Mouse (Mus musculus) activated CD4-positive, CD25-positive, alpha-beta regulatory T cell, adult 4 months (primary cell): Measurements from ENCODE around the gene Tiam1. TPM values are rescaled to one million over a fixed set of nuclear protein-coding genes. Genes with fewer than 3 reads are reported as not detected.

Source experiments
- ATAC-seq: one replicate; pipeline ENCODE4 v1.8.0; 2017
- polyA plus RNA-seq, 2 experiments: library from polyadenylated mRNA; unstranded; fragments of 100-300 nt; shearing (Covaris generic); gene quantifications; one replicate each; pipeline ENCODE4 v1.2.1; 2017

The Tiam1 gene
- polyA plus RNA-seq, 2 experiments from 2014 or later = 49.7 to 53.9 TPM

DNA sequence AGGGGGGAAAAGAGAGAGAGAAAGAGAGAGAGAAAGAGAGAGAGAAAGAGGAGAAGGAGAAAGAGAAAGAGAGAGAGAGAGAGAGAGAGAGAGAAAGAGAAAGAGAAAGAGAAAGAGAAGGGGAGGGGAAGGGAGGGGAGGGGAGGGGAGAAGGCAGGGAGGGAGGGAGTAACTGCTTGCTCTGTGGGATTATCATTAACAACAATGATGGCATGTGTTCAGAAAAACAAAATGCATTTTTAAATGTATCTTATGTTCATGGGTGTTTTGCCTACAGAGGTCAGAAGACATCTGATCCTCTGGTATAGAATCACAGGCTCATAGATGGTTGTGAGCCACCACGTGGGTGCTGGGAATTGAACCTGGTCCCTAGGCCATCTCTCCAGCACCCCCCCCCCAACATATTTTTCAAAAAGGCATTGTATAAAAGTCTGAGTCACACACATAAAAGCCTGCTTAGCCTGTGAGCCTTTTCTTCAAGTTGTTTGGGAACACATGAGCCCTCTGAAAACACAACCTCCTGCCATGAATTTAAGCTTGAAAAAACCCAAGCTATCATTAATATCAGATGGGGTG, 237.8 kb downstream of the Tiam1 start:
- peak; percentile 70 for ATAC-seq

DNA sequence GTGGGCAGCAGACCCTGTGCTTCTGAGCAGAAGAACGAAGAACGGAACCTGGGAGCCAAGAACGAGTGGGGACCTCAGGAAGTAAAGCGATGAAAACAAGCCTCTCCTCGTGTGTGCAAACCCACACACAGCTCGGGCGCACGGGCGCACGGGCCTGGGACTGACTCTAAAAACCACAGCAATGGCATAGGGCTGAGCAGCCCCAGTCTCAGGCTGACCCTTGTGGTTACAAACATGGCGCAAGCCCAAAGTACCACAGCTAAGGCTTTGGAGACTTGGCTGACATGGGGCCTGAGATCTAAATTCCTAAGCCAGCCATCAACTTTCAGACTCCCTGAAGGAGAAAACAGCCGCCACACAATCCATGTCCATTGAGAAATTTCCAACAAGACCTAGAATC, 239.4 kb downstream of the Tiam1 start:
- ATAC-seq = peak; percentile 34

DNA sequence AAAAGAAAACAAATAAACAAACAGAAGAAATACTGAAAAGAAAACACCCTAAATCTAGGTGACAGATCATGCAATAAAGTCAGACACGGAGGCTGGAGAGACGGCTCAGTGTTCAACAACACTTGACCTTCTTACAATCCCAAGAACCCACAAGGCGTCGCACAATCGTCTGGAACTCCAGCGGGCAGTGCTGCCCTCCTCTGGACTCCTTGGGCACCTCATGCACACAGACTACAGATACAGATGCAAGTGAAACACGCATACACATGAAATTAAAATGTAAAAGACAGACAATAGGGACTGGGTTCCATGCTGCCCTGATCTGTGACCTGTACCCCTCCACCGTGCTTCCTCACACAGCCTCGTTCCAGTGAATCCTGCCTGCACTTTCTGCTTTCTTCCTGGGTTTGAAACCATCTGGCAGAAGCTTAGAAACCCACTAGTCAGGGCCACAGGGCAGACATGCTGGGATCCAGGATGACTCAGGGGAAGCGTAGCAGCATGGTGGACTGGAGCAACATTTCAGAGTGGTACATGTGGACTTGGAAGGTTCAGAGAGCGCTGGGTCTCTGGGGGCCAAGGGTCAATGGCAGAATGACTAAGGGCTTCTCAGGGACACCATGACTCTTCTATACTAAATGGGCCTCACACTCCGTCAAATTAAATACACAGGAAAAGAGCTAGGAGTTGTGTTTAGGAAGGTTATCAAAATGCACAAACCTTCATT, 240.8 kb downstream of the Tiam1 start:
- ATAC-seq = no peak

DNA sequence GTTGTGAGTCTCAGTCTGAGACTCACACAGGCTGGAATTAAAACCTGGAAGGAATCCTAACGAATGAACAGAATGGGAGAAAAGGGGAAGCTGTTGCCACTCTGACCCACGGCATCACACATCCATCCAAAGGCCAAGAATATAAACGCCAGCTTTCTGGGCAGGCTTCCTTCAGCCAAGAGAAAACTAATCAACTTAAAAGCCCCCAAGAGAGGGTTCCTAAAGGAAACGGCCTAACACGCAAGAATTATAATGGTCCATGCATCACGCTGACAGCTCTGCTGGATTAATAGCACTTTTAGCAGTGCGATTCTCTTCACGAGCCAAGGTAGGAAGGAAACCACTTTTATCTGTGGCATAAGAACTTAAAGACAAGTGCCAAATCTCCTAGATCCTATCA, 242.9 kb downstream of the Tiam1 start:
- ATAC-seq = no peak

DNA sequence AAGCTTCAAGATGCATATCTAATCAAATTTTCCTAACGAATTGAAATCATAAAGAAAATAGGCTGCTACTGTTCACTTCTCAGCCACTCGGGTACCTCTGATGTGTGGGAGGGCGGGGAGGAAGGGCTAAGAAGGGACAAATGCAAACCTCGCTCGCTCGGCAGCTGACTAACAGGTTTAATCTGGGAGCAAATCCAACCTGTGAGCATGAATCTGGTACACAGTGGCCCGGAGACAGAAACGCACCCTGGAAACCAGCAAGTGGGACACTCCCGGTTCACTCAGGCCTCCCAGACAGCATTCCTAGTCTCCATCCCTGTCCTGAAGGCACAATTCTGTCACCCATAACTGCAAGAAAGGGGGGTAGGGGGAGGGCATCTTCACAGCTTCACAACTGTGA, 244.4 kb downstream of the Tiam1 start:
- no peak for ATAC-seq

DNA sequence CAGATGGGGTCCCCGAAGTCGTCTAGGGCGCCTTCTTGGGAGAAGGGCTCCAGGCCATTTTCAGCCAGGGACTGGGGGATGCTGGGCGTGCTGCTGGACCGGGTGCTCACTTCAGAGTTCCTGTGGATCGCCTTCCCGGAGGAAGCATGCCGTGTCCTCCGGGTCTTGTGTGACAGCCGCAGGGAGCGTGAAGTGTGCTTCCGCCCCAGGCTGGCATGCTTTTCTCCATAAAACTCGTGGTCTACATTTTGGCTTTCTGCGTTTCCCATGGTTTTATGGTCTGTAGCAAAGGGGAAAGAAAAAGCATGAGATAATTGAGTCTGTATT, 245.3 kb downstream of the Tiam1 start:
- no peak for ATAC-seq

DNA sequence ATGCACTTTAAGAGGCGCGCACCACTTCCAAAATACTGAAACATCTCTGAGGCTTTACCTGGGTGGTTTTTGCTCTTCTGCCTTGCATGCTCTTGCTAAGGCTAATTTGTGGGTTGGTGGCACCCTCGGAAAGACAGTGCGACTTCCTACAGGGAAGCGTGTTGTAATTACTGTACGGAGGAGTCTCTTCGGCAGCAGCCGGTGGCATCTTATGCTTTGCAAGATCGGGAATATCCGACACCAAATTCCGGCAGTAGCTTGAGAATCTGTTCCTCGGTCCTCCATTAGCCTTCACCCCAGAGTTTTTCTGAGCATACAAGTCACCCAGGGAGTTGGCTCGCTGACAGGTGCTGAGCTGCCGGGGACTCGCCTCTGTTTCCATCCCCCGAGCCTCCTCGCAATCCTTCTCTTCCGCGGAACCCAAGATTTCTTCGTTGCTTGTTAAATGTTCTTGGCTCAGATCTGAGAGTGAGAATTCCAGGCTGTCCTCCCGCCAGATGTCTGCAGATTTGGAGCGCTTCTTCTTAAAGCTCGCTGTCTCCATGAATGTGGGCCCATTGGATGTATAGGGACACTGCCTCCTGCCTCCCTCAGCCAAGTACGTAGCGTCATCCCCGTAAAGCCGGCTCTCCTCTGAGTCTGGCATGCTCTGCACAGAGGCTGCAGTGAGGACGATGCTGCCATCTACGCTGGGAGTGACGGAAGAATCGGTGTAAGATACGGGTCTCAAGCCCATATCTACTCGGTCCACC, 245.8 kb downstream of the Tiam1 start:
- no peak for ATAC-seq

DNA sequence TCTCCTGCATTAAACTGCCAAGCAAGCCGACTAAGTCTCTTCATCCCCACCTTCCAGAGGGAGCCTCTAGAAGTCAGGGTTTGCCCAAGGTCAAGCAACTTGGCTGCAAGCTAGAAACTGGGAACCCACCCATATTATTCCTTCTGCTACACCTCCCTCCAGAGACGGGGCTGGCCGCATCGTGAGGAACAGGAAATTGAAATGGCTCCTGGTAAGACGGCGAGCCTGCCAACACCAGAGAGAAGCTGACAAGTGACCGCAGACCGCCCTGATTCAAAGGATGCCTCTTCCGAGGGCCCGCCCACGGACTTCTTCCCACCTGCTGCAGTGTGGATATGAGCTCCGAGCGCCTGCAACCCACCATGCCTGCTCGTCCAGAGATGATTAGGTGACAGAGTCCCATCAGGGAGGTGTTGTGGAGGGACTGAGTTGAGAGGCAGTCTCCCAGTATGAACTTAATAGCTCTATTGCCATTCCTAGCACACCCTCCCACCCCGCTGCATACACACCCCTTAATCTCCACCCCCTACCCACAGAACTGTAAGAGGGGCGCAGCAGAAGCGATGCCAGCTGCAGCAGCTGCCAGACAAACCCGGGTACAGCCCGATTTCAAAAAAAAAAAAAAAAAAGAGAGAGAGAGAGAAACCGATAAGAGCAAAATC, 246.6 kb downstream of the Tiam1 start:
- no peak for ATAC-seq

DNA sequence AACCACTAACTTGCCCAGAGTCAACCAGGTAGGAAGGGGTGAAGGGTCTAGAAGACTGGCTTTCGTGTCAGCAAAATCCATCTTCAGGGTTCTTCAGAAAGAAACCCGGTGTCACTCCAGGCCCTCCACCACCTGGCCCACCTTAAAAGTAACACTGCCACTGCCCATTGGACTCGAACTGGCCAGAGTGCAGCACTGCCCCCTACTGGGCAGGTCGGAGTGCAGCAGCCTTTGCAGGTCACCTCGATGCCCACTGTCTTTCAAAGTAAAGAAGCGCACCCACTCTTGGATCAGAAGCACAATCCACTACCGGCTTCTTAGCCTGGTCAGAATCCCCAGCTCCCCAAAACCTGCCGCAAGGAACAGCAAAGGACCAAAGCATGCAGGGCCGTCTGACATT, 247.2 kb downstream of the Tiam1 start:
- peak; percentile 40 for ATAC-seq

DNA sequence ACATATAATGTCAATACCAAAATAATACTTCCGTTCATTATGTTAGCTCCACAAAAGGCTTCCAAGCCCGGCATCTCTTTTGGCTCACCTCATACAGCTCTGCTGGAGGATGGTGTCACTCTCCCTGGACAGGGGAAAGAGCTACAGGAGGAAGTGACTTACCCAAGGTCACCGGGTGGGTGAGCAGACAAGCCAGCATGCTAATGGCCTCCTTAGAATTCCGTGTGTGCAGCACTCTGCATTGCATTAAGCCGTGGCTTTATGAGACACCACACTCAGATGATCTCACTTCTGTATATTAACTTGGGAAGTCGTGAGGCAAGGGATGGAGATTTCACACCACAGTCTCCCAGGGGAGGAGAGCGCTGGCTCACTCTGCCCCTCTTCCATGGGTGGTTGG, 248.3 kb downstream of the Tiam1 start:
- ATAC-seq = no peak

DNA sequence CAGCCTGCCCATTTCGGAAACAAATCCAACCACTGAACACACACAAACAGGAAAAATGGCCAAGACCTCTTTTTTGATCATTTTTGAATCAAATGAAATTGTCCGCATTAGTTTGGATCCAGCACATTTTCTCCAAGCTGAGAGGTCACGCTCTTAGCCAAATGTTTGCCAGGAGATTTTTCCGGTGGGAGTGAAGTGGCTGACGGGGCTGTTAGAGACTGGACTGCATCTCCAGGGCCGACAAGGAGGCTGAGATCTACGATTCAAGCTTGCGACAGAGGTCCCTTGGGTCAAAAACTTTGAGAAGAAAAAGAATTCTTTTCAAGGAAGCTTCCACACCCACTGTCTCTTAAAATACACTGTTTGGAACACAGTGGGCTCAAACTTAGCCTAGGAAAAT, 248.8 kb downstream of the Tiam1 start:
- no peak for ATAC-seq

DNA sequence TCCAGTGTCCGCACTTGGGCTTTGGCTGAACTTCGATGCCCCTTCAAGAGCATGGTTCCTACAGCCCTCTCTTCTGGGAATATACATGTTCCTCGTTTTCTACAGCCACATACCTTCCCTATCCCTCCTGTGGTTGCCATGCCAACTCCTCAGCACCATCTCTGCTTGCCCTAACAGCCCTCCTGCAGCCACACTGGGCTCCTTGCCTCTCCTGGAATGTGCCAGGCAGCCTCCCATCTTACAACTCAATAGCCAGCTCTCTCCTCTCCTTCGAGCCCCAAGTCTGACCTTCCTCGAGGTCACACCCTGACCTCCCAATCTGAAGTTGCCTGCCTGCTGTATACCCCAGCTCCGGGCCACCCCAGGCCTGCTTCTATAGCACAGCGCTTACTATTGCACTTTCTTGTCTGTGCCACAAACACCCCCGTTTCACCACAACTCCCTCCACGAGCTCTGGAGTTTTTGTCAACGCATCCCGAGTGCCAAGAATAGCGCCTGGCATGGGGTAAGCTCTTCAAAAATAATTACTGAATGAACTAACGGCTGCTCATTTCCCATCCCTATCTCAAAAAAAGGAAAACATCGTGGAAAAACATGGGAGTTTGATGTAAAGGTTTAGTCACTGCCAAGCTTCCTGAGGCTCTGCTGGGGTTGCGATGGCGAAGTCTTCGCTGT, 252.9 kb downstream of the Tiam1 start:
- ATAC-seq = no peak

DNA sequence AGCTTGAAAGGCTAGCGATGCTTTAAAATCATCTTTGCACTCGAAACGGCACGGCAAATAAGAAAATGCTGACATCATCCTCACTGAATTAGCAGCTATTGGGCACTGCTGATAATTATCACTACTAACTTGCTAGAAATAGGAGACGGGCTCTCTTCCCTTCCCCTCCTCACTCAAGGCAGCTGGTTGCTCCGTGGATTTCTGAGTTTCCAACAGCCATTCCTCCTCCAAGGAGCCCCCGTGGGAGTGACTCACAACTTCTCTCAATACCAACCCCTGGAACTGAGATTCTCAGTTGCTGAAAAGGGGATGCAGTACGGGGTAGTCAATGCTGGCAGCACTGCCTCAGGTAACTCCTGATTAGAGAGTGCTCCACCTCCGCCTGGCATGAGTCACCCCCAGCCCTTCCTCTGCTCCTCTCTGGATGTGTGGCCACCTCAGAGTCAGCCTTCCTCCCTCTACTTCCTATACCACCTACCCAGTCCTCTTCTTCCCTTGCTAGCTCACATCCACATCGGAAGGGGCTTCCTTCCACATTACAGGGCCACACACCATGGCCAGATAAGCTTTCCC, 253.6 kb downstream of the Tiam1 start:
- ATAC-seq = no peak

DNA sequence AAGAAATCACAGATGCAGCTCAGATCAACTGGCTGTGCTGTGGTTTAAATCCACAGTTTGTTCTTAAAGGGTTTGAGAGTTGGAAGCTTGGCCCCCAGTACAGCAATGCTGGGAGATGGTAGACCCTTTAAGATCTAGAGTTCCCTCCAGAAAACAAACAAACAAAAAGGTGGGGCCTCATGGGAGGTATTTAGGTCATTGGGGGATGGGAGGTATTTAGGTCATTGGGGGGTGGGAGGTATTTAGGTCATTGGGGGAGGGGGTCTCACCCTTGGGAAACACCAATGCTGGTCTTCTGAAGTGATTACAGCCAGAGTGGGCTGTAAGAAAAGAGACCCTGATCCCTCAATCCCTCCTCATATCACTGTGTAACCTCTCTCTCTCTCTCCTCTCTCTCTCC, 257.0 kb downstream of the Tiam1 start:
- ATAC-seq = no peak

DNA sequence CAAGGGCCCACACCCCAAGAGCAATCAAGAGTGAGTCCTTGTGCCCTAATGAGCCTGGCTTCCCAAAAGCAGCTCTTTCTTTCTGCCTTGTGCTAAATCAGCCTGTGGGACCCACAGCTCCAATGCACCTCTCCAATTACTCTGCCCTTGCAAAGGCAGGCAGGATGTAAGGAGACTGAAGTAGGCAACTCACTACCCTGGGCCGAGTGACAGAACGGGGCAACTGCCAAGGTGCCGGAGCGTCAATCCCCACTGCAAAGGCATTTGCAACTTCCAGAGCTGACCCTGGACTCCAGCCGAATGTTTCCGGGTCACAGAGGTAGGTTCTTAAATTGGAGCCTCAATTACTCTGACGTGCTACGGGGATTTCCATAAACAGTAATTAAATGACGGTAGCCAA, 257.9 kb downstream of the Tiam1 start:
- ATAC-seq = no peak

DNA sequence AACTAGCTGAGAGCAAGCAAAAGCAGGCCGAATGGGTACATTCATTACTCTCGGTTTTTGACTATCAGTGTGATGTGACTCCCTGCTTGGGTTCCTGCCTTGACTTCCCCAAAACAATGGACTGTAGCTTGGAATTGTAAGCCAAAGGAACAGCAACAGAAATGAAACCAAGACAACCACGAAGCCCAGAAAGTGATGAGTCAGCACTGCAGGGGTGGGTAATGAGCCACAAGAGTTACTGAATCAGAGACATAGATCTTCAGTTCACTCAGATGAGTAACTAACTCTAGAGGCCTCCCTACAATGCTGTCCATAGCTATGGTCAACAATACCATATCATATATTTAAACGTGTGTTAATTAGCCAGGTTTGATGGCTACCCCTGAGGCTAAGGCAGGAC, 259.7 kb downstream of the Tiam1 start:
- ATAC-seq = no peak

DNA sequence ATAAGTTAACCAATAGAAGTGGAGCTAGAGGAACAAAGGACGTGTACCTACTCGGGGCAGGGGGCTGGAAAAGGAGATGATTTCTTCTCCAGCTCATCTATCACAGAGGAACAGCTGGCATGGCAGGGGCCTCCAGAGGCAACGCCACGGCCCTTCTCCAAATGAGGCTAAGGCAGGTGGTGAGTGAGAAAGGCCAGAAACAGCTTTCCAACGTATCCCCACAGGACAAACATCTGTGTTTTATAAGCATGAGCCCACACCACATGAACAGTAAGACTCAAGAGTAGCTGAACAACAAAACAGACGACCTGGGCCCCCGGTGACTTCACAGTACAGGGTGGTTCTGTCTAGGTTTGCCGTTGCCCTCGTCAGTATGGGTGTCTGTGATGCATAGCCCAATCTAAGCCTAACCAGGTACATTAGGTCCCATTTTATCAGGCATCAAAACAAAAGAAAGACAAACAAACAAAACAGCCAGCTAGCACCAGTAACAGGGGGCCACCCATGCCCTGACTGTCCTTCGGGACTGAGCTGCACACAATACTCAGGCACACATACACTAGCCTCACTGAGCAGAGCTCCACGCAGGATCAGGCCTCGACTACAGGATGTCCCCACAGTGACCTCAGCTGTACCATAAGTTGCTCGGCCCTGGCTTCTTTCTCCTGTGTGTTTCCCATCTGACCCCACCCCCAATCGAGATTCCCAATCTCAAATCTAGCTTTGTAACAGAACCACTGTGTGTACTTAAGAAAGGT, 260.9 kb downstream of the Tiam1 start:
- no peak for ATAC-seq

DNA sequence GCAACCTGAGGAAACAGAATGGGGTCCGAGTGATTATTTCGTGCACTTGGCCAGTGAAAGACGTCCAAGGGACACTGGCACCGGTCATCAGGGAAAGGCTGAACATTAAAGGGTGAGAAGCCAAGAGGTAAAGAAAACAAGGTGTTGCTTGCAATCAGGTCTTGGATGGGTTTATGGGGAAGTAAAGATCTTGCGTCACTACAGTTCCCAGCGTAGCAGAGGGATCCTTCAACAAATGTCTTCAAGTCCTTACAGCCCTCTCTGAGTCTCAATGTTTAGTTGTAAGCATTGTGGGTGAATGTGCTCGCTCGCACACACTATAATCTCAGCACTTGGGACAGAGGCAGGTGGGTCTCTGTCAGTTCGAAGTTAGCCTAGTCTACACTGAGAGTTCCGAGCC, 266.4 kb downstream of the Tiam1 start:
- ATAC-seq = no peak

DNA sequence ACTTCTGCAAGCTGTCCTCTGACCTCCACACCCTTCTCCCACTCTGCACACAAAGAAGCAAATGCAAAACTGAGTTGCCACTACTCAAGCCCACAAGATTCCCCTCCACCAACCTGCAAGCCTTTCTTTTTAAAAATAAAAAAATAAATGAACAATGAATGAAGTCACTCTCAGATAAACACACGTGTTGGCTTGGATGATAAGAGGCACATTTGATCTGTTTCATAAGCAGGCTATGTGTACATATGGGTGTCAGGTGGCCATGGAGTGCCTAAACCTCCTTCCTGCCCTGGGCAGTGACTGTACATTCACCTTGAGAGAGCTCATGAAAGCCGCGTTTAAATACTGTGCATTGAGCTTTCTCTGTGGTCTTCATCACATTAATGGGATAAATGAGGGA, 267.5 kb downstream of the Tiam1 start:
- no peak for ATAC-seq

DNA sequence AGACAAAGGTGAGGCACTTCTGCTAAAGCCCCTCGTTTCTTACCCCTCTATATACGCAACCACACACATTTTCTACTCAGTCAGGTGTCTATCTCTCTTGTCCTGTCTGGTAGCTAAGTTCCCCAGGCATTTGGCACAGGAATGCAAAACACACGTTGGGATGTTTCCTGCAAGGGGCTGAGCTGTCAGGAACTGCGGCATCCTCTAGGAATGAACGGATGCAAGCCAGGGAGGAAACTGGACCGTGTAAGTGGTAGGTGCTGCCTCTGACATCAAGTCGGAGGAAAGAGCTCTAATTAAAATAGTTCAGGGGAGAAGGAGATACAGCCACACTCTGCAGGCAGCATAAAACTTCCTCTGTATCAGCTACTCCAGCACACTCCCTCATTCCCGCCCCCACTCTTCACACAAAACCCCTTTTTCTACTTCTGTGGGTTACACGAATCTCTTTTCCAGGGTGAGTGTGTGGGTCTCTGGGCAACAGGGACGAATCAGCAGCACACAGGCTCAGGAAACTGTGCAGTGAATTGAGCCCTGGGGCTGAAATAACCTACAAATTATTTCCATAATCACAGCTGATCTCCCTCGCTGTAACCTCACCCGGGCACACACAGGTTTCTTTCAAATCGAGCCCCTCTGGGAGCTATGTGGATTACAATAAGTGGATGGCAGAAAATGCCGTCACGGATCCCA, 269.4 kb downstream of the Tiam1 start:
- no peak for ATAC-seq
